Mouse (Mus musculus) kidney, postnatal 4 days (tissue): ENCODE measurements around the gene Zfp697.
"Not testable (repeated sequence)": the region's sequence is repeated elsewhere in the genome, so short reads cannot be mapped to it uniquely, and the experiment has no call there.

Experiments used
- DNase-seq, 2 experiments: peaks; one replicate each; pipeline ENCODE4 v3.0.0; 2021; ENCODE audit warnings: mixed read lengths in 2 of 2

Zfp697 gene

DNA sequence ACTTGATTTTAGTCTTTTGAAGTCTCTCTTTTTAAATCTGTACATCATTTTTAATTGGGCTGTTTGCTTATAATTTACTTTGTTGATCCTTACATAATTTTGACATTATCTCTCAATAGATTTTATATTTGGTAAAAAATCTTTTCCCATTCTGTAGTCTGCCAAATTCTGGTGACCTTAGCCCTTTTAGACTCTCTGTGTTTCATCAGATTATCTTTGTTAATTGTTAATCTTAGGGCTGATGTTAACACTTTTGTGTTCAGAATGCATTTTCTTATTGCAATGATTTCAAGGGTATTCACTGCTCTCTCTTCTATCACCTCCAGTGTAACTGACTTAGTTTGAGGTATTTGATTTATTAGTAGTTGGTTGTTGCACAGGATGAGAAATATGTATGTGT, 338.5 kb downstream of the Zfp697 start:
- no peak for DNase-seq

DNA sequence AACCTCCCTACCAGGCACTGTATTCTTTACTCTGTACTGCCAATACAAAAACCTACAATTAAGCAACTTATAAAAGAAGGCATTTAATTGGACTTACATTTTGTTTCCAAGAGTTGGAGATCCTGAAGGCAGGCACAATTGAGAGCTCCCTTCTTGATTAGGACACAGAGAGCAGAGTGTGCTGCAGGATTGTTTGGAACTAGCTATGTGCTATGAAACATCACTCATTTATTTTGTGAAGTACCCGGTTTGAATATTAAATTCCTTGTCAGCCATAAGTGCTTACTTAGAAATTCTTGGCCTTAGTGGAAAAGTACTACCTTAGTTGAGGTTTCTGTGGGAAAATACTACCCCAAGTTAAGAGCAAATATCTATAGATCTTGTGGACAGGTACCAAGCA, 342.1 kb downstream of the Zfp697 start, which contains the start of gene Hsd3b2:
Hsd3b2 (minus strand) TSS at position 168 of the 400 bp plus-strand sequence.
- no peak for DNase-seq

DNA sequence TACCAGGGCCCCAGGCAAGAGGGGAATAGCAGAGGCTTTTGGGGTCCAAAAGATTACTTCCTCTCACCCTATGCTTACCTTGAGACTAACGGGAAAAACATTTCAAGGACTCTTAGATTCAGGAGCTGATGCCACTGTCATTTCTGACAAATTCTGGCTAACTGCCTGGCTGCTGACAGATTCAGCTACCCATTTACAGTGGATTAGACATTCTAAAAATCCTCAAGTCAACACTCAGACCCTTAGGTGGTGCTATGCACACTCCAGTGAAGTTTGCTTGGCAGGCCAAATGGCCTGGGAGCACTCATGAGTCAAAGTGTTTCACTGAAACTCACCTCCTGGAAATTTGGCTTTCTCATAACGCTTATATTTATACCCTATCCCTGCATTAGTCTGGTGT, 344.0 kb downstream of the Zfp697 start:
- DNase-seq: no peak

DNA sequence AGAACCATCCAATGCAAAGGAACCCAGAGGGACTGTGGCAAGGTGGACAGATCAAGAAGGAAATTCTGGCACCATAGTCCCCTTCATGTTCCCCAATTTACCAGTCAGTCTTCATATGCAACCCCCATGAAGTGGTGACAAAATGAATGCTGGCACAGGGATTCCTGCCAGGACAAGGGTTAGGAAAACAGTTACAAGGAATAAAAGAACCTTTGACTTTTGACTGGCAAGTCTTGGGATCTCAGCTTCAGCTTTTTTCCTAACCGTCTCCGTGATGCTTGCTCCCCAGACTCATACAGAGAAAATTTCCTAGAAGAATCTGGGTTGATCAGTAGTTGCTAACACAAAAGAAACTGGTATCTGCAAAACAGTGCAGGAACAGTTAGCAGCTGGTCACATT, 351.5 kb downstream of the Zfp697 start:
- DNase-seq: no peak

DNA sequence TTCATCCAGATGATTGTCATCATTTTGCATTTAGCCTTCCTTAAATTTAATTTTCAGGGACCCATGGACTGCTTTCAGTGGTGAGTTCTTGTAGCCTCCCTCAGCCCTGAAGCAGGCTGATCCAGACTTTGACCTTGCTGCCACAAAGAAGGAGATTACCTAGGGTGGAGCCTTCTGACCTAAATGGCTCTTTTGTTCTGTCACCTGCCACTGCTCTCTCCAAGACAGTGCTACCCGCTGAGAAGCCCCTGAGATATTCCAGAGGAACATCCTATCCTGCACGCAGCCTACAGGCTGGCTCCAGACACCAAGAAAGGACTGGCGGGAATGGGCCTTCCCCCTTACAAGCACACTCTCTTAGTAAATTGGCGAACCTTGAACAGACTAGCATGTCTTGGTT, 352.1 kb downstream of the Zfp697 start:
- no peak for DNase-seq

DNA sequence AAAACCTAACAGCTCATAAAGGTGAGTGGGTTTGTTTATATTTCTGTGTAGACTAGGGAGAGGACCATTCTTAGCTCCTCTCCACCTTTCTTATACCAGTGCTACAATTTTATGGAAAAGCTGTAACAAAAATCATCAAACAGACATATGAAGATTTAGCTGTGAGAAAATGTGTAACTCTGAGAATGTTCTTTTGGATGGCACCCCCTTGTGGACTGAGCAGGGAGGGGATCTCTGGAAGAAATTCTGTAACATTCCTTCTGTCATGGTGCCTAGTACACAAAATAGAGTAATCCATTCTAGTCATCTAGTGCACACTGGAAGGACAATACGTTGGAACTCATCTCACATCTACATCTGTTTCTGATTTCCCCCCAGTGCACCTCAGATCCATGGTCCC, 358.8 kb downstream of the Zfp697 start:
- DNase-seq: not testable (repeated sequence)

DNA sequence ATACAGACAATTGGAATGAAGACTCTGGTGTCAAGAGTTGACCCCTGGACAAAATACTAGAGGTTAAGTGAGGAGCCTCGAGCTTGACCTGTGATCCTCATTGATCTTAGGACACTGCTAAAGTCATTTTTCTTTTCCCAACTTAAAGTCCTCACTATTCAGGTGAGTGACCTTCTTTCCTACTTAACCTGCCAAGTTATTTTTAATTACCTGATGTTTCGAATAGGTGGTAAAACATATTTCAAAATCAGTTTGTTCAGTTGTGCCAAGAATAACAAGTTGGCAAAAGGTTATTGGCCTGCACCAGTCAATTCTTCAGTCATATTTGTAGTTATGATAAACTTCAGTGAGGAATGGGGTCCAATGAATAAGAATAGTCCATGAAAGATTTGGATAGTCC, 369.9 kb downstream of the Zfp697 start:
- no peak for DNase-seq

DNA sequence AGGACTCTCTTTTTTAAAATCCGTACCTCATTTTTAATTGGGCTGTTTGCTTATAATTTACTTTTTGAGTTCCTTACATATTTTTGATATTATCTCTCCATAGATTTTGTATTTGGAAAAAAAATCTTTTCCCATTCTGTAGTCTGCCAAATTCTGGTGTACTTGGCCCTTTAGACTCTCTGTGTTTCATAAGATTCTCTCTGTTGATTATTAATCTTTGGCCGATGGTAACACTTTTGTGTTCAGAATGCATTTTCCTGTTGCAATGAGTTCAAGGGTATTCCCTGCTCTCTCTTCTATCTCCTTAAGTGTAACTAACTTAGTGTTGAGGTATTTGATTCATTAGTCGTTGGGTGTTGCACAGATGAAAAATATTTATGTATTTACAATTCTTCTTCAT, 374.6 kb downstream of the Zfp697 start:
- no peak for DNase-seq

DNA sequence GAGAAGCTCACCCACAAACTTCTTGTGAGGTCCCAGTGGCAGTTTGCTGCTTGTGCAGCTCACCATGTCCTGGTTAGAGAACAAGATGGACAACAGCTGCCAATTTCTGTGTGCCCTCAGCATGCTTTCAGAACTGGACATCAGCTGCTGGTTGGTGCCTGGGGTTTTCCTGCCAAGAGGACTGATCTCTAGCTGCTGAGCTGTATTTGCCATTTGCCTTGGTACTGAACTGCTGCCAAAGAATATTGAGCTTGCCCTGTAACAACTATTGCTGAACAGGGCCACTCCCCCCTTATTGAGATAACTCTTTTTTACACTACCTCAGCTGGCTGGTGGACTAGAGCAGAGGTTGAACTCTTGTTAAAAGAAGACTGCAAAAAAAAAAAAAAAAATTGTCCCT, 381.9 kb downstream of the Zfp697 start:
- DNase-seq: no peak

DNA sequence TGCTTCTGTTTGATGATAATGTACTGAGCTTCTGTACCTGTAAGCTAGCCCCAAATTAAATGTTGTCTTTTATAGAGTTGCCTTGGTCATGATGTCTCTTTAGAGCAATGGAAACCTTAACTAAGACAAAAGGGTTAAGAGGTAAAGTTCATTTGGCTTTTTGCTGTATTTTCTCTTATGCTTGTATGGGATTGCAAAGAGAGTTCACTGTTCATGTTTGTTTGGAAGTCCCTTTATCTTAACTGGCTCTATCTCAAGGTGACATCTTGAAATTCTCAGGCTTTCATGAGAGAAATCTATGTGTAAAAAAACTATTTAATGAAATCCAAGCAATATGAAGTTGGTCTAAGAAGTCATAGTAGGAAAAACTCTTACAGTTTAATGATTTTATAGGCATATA, 398.7 kb downstream of the Zfp697 start:
- no peak for DNase-seq

DNA sequence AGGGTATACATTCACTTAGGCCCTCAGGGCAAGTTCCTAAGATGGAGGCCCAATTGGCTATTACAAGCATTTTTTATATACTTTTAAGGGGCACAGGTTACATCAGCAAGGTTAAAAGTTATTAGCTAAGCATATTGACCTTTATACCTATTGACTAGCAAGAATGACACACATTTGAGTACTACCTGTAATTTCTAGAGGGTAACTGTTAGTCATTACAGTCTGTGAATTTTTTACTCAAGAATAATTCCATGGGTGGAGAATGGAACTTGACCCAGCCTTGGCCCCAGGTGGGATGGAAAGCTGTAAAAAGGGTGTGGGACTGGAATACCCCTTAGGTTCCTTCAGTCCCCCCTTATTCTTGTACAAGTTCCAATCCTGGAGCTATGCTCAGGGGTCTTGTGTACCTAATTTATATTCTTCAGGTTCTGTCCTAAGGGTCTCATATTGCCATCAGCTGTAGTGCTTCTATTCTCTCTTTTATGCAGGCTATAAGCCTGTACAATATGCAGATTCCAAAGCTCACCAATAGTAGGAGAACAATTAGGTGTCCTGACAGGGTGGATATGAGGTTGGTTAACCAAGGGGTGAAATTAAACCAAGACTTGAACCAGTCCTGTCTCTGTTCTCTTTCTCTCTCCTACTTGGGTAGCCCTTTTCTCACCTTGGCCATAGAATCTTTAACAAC, 400.1 kb downstream of the Zfp697 start:
- no peak for DNase-seq

DNA sequence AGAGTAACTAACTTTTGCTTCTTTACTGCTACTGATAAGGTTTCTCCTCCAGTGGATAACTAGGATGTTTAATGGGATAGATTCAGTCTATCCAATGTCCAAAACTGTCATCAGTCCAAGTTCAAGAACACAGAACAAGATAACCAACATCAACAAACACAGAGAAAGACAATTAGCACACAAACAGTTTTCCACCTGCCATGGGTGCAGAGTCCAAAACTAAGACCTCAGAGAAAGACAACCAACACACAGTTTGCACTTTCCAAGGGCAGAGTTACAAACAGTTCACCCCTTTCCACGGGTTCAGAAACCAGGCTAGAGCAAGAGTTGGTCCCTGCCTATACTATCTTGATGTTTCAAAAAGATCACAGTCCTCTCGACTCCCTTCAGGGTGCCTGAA, 404.3 kb downstream of the Zfp697 start:
- DNase-seq: no peak
